Mouse (Mus musculus): ENCODE results near the gene Dcaf5. TPM values are rescaled to one million over a fixed set of nuclear protein-coding genes. Genes with fewer than 3 reads are reported as not detected.

The Dcaf5 gene
- polyA plus RNA-seq, 1 experiment: 12.5 TPM

GRCm38 (mm10) chr12:80300833-80301456 is 135.5 kb downstream of the Dcaf5 start:
- Histone ChIP-seq H3K4me3 (replicated peaks; ENCODE audit: control insufficient read depth, low read depth, low read length) (no peak overlapping the region), H3K27ac (ENCODE audit: control insufficient read depth, insufficient read depth, low read depth, low read length, poor library complexity) (no peak overlapping the region), H3K4me1 (ENCODE audit: control insufficient read depth, insufficient read depth, low read length) (no peaks in the 10 kb centered on the region; the same call in 1 of the 2 replicates)
- TF ChIP-seq CTCF (IDR thresholded peaks at IDR 0.05; ENCODE audit: control insufficient read depth, insufficient read depth, low read length): no peak
- TF ChIP-seq POLR2A (IDR thresholded peaks at IDR 0.05; ENCODE audit: borderline replicate concordance, control insufficient read depth, low read depth, low read length): no peak
- 70% methylated on average over 9 of the region's 9 CpGs for WGBS

- TF ChIP-seq POLR2A (IDR thresholded peaks at IDR 0.05; ENCODE audit: borderline replicate concordance, control insufficient read depth, low read depth, low read length) (no peak), CTCF (IDR thresholded peaks at IDR 0.05; ENCODE audit: control insufficient read depth, insufficient read depth, low read length) (no peak)
- Histone ChIP-seq H3K27ac (ENCODE audit: control insufficient read depth, insufficient read depth, low read depth, low read length, poor library complexity) (no peak overlapping the region), H3K4me1 (ENCODE audit: control insufficient read depth, insufficient read depth, low read length) (no peaks in the 10 kb centered on the region), H3K4me3 (replicated peaks; ENCODE audit: control insufficient read depth, low read depth, low read length) (no peak overlapping the region)
- WGBS: 49% methylated on average over 6 of the region's 6 CpGs
Observed at GRCm38 (mm10) chr12:80298714-80299113, 137.7 kb downstream of the Dcaf5 start.

DNA sequence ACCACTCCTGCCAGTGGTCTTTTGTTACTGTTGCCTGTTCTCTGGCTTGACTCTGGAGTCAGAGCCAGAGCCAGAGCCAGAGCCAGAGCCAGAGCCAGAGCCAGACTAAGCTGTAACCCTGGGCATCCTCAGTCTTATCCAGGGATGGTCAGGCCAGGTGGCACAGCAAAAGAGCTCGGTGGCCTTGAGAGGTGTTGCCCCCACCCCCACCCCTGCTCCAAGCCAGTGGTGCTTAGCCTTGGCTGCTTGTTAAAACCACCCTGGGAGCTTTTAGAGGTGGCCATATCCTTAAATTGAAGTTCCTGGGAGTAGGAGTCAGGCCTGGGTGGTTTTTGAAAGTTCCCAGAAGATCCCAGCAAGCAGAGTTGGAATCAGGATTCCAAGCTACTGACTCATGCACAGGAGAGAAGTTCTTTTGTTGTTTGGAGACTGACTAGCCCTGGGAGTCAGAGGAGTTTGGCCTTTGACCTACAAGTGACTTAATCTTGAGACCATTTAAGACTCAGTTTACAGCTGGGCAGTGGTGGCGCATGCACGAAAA is 144.4 kb downstream of the Dcaf5 start:
- Histone ChIP-seq H3K4me3 (replicated peaks; ENCODE audit: control insufficient read depth, low read depth, low read length) (no peak overlapping the region), H3K4me1 (ENCODE audit: control insufficient read depth, insufficient read depth, low read length) (peaks cover 2% of the 10 kb centered on the region; the same call in 1 of the 2 replicates), H3K27ac (ENCODE audit: control insufficient read depth, insufficient read depth, low read depth, low read length, poor library complexity) (no peak overlapping the region)
- TF ChIP-seq POLR2A (IDR thresholded peaks at IDR 0.05; ENCODE audit: borderline replicate concordance, control insufficient read depth, low read depth, low read length) (no peak), CTCF (IDR thresholded peaks at IDR 0.05; ENCODE audit: control insufficient read depth, insufficient read depth, low read length) (no peak)
- 88% methylated on average over 3 of the region's 3 CpGs for whole genome bisulfite sequencing

- no peak for TF ChIP-seq CTCF (IDR thresholded peaks at IDR 0.05; ENCODE audit: control insufficient read depth, insufficient read depth, low read length)
- no peak for TF ChIP-seq POLR2A (IDR thresholded peaks at IDR 0.05; ENCODE audit: borderline replicate concordance, control insufficient read depth, low read depth, low read length)
- no peak overlapping the region for H3K4me3 ChIP-seq (replicated peaks; ENCODE audit: control insufficient read depth, low read depth, low read length)
- H3K27ac ChIP-seq (ENCODE audit: control insufficient read depth, insufficient read depth, low read depth, low read length, poor library complexity): no peak overlapping the region
- WGBS: 87% methylated on average over 8 of the region's 8 CpGs
- H3K4me1 ChIP-seq (ENCODE audit: control insufficient read depth, insufficient read depth, low read length): peaks cover 2% of the 10 kb centered on the region; the same call in 1 of the 2 replicates
Observed at GRCm38 (mm10) chr12:80290964-80291363, 145.4 kb downstream of the Dcaf5 start.

DNA sequence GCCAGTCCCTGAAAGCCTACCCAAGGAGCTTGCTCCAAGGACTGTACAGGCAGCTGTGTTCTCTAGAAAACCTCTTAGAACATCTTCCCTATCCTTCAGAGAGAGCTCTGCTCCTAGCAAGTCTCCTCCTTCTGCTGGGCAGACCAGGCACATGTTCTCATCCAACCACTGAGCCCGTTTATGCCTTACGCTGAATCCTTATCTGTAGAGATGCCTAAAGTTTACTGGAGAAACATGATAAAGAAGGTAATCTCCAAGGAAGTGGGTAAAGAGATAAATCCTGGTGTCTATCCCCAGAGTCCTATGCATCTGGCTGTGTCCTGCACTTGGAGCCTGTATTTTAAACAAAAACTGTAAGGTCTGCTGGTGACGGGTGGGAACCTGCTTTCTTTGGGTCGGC is 145.9 kb downstream of the Dcaf5 start:
- WGBS: 70% methylated on average over 4 of the region's 4 CpGs
- Histone ChIP-seq H3K4me1 (ENCODE audit: control insufficient read depth, insufficient read depth, low read length) (peaks cover 2% of the 10 kb centered on the region; the same call in 1 of the 2 replicates), H3K4me3 (replicated peaks; ENCODE audit: control insufficient read depth, low read depth, low read length) (no peak overlapping the region), H3K27ac (ENCODE audit: control insufficient read depth, insufficient read depth, low read depth, low read length, poor library complexity) (peak overlapping the region; percentile 32)
- TF ChIP-seq POLR2A (IDR thresholded peaks at IDR 0.05; ENCODE audit: borderline replicate concordance, control insufficient read depth, low read depth, low read length): no peak
- TF ChIP-seq CTCF (IDR thresholded peaks at IDR 0.05; ENCODE audit: control insufficient read depth, insufficient read depth, low read length): no peak

DNA sequence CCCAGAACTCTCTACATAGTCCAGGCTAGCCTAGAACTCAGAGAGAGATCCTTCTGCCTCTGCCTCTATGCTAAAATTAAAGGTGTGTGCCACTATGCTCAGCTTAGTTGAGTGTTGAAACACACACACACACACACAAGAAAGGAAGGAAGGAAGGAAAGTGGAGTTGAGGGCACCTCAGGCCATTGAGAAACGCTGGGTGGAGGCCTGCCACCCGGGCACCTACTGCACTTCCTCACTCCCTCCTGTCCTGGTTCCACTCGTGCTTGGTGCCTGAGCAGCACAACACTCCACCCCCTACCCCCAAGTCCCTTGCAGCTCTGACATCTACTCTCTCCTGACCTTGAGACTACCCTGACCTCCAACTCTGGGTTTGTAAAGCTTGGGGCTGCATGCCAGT is 146.7 kb downstream of the Dcaf5 start:
- Histone ChIP-seq H3K4me3 (replicated peaks; ENCODE audit: control insufficient read depth, low read depth, low read length) (no peak overlapping the region), H3K4me1 (ENCODE audit: control insufficient read depth, insufficient read depth, low read length) (peaks cover 2% of the 10 kb centered on the region; the same call in 1 of the 2 replicates), H3K27ac (ENCODE audit: control insufficient read depth, insufficient read depth, low read depth, low read length, poor library complexity) (peak overlapping the region; percentile 75; the same call in 1 of the 2 replicates)
- 6% methylated on average over 3 of the region's 3 CpGs for WGBS
- peak; percentile 9; the same call in 1 of the 2 replicates for TF ChIP-seq CTCF (IDR thresholded peaks at IDR 0.05; ENCODE audit: control insufficient read depth, insufficient read depth, low read length)
- no peak; the same call in 1 of the 2 replicates for TF ChIP-seq POLR2A (IDR thresholded peaks at IDR 0.05; ENCODE audit: borderline replicate concordance, control insufficient read depth, low read depth, low read length)

DNA sequence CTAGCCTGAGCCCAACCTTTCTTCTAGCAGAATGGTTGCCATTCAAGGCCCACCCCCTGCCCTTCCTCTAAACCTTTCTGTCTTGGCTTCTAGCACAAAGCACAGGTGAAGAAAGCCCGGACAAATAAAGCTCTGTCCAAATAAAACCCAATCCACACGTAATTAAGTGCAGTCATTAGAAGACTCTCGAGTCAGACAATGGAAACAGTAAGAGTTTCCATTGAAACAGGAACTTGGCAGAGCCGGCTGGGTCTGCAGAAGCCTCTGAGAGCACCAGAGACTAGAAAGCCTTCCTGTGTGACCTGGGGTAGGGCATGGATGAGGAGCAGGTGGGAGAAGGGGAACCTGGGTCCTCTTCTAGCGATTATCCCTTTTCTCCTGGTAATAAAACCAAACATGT is 150.5 kb downstream of the Dcaf5 start:
- Histone ChIP-seq H3K27ac (ENCODE audit: control insufficient read depth, insufficient read depth, low read depth, low read length, poor library complexity) (no peak overlapping the region), H3K4me3 (replicated peaks; ENCODE audit: control insufficient read depth, low read depth, low read length) (no peak overlapping the region), H3K4me1 (ENCODE audit: control insufficient read depth, insufficient read depth, low read length) (peaks cover 1% of the 10 kb centered on the region; the same call in 1 of the 2 replicates)
- WGBS: 31% methylated on average over 5 of the region's 5 CpGs
- TF ChIP-seq POLR2A (IDR thresholded peaks at IDR 0.05; ENCODE audit: borderline replicate concordance, control insufficient read depth, low read depth, low read length): no peak
- no peak for TF ChIP-seq CTCF (IDR thresholded peaks at IDR 0.05; ENCODE audit: control insufficient read depth, insufficient read depth, low read length)

Other genes with a start within 250 kb of the Dcaf5 start
- 29.7 and 70.6 TPM in 2 replicates for gene Actn1, start 176.2 kb downstream of the Dcaf5 start, polyA plus RNA-seq (2011; ENCODE audit: insufficient read depth, insufficient read length, low replicate concordance, missing spikeins)
- gene Exd2, start 26.5 kb upstream of the Dcaf5 start, polyA plus RNA-seq (2011; ENCODE audit: insufficient read depth, insufficient read length, low replicate concordance, missing spikeins): 1.8 and 7.0 TPM in 2 replicates
- not detected in 2 replicates for gene Galnt16, start 81.7 kb upstream of the Dcaf5 start, polyA plus RNA-seq (2011; ENCODE audit: insufficient read depth, insufficient read length, low replicate concordance, missing spikeins)
- 4.7 and 6.9 TPM in 2 replicates for gene Slc39a9, start 207.3 kb upstream of the Dcaf5 start, polyA plus RNA-seq (2011; ENCODE audit: insufficient read depth, insufficient read length, low replicate concordance, missing spikeins)
- gene Erh, start 207.7 kb upstream of the Dcaf5 start, polyA plus RNA-seq (2011; ENCODE audit: insufficient read depth, insufficient read length, low replicate concordance, missing spikeins): 18.9 and 23.6 TPM in 2 replicates

All from bone marrow, adult 2 months (tissue).